Mouse (Mus musculus) gonadal fat pad, adult 2 months (tissue): ENCODE results near the gene Ch25h. TPM values are rescaled to one million over a fixed set of nuclear protein-coding genes. Genes with fewer than 3 reads are reported as not detected.

ENCODE experiments used
- DNase-seq: peaks from one replicate; pipeline ENCODE4 v3.0.0-alpha.2; 2012; ENCODE audit warnings: low read depth
- polyA plus RNA-seq: library from polyadenylated mRNA; depleted of rRNA; stranded (reverse); fragments of >200 nt; gene quantifications from 2 replicates; pipeline ENCODE4 v1.2.3, GENCODE M21; 2012; rRNA removed

Gene Ch25h
- polyA plus RNA-seq, result 34.9 and 119 TPM in 2 replicates

DNA sequence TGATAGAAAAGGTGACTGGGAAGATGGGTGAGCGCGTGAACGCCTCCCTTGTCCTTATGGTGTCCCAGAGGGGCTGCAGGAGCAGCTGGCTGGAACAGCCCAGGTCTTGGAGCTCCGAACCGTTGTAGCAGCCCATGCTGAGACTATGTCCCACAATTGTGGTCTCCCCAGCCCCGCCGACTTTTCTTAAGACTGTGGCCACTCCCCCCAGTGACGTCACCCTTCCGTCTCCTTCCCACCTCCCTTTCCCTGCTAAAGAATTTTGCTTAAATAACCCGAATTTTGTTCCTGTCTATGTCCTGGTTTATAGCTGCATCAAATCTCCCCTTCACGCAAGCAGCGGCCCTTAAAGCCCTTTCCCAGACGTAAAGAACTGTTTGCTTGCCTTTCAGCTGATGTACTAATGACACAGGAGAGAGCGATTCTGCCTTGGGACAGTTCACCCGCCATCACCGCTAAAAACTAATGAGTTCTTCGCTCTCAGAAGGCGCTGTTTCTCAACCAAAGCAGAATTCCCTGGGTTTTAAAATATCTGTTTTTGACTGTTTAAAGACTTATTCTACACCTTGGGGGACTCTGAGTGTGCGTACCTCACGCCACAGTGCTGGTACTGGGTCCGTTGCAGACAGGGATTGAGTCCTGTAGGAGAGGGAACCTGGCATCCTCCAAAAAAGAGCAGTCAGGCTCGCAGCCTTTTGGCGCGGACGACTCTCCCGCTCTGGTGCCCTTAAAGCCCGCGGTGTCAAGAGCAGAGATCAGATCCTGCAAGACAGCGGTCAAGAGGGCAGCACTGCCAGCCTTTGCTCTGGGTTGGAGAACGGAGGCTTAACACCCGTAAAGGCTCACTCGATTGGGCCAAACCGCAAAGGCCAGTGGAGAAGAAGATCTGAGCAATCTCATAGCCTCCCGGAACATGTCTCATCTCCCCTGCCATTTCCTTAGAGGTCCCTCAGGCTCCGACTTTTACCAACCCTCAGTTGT is at the start of gene Ch25h:
Ch25h (minus strand) TSS at position 174 of the 981 bp plus-strand sequence.
- no peak for DNase-seq

GRCm38 (mm10) chr19:34524646-34525045 is 49.7 kb upstream of the Ch25h start:
- no peak for DNase-seq

GRCm38 (mm10) chr19:34523106-34523725 is 48.3 kb upstream of the Ch25h start:
- no peak for DNase-seq

GRCm38 (mm10) chr19:34521978-34522377 is 47.0 kb upstream of the Ch25h start:
- DNase-seq, result no peak

DNA sequence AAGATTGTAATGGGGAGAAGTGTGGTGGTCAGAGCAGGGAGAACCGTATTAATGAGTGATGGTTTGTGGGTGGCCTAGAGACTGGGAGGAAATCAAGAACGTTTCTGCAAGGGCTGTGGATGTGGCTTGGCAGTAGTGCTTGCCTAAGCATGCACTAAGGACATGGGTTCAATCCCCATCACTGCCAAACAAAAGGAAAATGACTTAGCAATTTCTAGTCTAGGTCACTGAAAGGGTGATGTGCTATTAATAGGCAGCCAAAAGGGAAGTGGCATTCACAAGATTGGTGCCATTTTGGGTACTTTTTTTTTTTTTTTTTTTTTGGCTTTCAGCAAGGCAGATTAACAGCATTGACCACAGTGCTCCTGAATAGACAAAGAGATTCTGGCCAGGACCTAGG is 46.4 kb upstream of the Ch25h start:
- no peak for DNase-seq

- DNase-seq, result no peak
Observed at GRCm38 (mm10) chr19:34520051-34520450, 45.1 kb upstream of the Ch25h start.

DNA sequence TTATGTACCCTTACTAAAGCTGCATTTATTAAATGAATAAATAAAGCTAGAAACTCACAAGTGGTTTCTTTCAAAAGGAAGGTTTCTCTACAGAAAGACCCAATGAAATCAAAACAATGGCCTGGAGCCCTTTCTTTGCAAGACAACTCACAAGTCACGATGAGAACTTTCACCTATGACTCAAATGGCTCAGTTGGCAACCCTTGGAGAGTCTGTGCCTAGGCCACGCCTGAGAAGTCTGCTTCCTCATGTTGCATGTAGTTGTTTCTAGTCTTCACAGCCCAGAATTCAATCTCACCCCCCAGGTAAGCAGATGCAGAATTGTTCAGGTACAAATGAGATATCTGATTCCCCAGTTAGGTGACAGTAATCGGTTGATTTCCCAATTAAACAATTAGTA is 44.7 kb upstream of the Ch25h start:
- no peak for DNase-seq

DNA sequence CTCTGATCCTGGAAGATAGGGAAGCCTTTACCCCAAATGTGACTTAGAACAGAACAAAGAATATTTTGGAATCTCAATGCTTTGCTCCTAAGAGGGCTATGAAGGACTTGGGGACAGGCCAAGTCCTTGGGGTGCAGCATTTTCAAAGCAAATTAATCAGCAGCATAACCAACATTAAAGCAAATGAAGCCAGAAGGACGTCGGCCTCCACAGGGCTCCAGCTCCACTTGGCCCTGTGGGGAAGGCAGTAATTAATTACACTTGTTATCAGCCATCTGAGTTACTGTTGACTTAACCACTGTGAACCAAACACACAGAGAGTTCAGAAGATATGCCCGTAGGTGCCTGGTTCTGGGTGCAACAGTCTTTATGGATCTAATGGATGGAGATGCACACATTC is 43.8 kb upstream of the Ch25h start:
- DNase-seq, result no peak

GRCm38 (mm10) chr19:34517812-34518594 is 43.0 kb upstream of the Ch25h start:
- DNase-seq, result no peak

DNA sequence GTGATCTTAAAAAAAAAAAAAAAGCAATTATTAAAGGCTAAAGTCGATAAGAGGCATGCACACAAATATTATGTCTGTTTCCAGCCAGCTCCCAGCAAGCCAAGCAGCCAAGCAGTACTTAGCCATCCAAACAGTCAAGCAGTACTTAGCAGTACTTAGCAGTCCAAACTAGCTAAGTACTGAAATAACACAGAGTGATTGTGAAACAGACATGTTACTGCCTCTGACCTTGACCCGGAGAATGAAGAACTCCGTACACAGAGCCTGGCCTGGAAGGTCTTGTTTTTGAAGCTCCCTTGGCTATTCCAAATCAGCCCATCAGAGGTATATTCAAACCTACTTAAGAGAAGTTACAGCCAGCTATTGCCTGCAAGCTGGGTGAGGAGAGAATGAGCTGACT is 42.2 kb upstream of the Ch25h start:
- DNase-seq, result no peak

- DNase-seq, result no peak
Observed at GRCm38 (mm10) chr19:34516346-34516745, 41.4 kb upstream of the Ch25h start.

GRCm38 (mm10) chr19:34515681-34516080 is 40.7 kb upstream of the Ch25h start:
- DNase-seq, result no peak

DNA sequence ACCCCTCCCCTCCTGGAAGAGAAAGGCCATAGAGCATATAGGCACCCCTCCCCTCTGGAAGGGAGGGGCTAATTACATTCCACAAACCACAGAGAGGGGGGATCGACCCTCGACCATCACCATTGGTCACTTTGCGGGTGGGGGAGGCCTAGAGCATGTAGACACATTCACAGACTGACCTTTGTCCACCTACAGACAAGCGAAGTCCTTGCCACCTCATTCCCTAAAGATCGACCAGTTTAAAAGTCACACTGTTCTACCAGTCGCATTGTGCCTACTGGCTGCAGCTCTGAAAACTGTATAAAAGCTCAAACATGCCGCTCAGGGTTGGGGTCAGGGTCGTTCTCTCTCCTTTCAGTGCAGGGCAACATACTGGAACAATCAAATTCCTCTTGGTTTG is 36.6 kb upstream of the Ch25h start:
- no peak for DNase-seq

GRCm38 (mm10) chr19:34510717-34511116 is 35.8 kb upstream of the Ch25h start:
- DNase-seq, result no peak

- peak; percentile 34 for DNase-seq
Observed at GRCm38 (mm10) chr19:34505161-34505721, 30.3 kb upstream of the Ch25h start.

DNA sequence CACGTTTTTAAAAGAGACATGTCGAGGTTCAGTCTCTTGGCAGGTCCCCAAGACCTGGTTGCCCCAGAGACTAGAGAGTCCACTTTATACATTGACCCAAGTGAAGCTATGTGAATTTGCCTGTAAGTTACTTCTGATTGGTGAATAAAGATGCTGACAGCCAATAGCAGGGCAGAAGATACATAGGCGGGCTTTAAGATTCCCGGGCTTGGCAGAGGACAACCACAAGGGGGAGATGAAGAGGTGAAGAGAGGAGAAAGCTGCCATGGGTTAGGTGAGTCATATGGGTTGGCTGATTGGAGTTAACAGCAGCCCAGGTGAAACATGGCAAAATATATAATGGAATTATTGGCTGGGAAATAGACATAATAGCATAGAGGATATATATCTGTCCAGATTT is 25.8 kb upstream of the Ch25h start:
- peak; percentile 56 for DNase-seq

DNA sequence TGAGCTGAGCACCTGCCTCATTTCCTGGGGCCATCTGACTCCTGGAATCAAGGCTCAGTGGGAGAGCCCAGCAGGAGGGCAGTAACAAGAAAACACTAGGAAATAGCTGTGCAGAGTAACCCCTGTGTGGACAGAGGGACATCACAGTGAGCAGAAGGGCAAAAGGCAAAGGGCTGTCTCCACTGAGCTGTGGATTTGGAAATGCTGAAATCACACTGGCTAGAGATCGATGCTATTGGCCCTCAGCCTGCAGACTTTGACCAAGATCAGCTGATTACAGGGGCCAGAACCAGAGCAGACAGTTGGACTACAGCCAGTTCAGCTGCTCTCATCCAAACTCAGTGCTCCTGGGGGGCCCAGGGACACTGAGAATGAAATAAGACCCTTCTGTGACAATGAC is 21.4 kb upstream of the Ch25h start:
- DNase-seq, result no peak

GRCm38 (mm10) chr19:34493859-34494258 is 18.9 kb upstream of the Ch25h start:
- no peak for DNase-seq

DNA sequence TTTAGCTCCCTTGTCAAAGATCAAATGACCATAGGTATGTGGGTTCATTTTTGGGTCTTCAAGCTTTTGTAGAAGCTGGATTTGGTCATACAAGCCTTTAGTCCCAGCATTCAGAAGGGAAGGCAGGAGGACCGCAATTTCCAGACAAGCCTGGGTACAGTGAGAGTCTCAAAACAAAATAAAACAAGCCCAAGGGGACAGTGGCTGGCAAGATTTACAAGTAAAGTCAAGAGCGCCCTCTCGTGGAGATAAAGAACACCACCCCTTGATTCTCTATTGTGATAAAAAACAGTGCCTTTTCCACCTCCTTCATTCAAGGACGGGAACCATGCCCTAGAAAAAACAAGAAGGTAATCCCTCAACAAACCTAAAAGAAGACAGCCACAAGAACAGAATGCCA is 8.6 kb upstream of the Ch25h start:
- no peak for DNase-seq

- DNase-seq, result no peak
Observed at GRCm38 (mm10) chr19:34474228-34474990, 555 bp downstream of the Ch25h start.

- DNase-seq, result no peak
Observed at GRCm38 (mm10) chr19:34471703-34472102, 3.3 kb downstream of the Ch25h start.
